Mouse (Mus musculus): ENCODE measurements around the gene Gm10428. TPM values are rescaled to one million over a fixed set of nuclear protein-coding genes. Genes with fewer than 3 reads are reported as not detected.

The Gm10428 gene
- polyA plus RNA-seq (2015; fragmentation: Nextera tagmentation; extraction: Ambion mirVana): not detected in 2 replicates

GRCm38 (mm10) chr11:62752780-62753179 lies at the start of gene Gm10428:
Gm10428 (plus strand) TSS chr11:62753100.
- Histone ChIP-seq H3K9ac (ENCODE audit: low read depth, low read length) (no peak within 1 kb of the TSS), H3K27me3 (replicated peaks; ENCODE audit: control insufficient read depth, insufficient read depth, low read length) (no peaks in the 10 kb centered on the region), H3K9me3 (ENCODE audit: control insufficient read depth, low read length) (no peaks in the 10 kb centered on the region), H3K36me3 (ENCODE audit: control insufficient read depth, insufficient read depth, low read length) (no peaks in the 10 kb centered on the region), H3K4me3 (ENCODE audit: low read length) (no peak within 1 kb of the TSS), H3K4me1 (ENCODE audit: control insufficient read depth, insufficient read depth, low read depth, low read length) (peaks cover 5% of the 10 kb centered on the region), H3K27ac (ENCODE audit: low read depth, low read length) (no peak within 1 kb of the TSS), H3K4me2 (ENCODE audit: low read length) (no peak within 1 kb of the TSS)
- WGBS: 87% methylated on average over 8 of the region's 8 CpGs
- ATAC-seq: no peak

GRCm38 (mm10) chr11:62706141-62706540 lies 46.8 kb upstream of the Gm10428 start:
- H3K4me3 ChIP-seq (ENCODE audit: low read length): no peak overlapping the region
- H3K4me2 ChIP-seq (ENCODE audit: low read length): no peak overlapping the region
- H3K27ac ChIP-seq (ENCODE audit: low read depth, low read length): no peak overlapping the region
- no peaks in the 10 kb centered on the region for H3K9me3 ChIP-seq (ENCODE audit: control insufficient read depth, low read length)
- 84% methylated on average over 2 of the region's 2 CpGs for WGBS
- 0 out of 2 replicates have a peak, but pooled peaks cover 6% of the 10 kb centered on the region for H3K36me3 ChIP-seq (ENCODE audit: control insufficient read depth, insufficient read depth, low read length)
- no peaks in the 10 kb centered on the region for H3K4me1 ChIP-seq (ENCODE audit: control insufficient read depth, insufficient read depth, low read depth, low read length)
- ATAC-seq: no peak
- H3K27me3 ChIP-seq (replicated peaks; ENCODE audit: control insufficient read depth, insufficient read depth, low read length): no peaks in the 10 kb centered on the region
- no peak overlapping the region for H3K9ac ChIP-seq (ENCODE audit: low read depth, low read length)

GRCm38 (mm10) chr11:62708252-62708651 lies 44.6 kb upstream of the Gm10428 start:
- H3K27me3 ChIP-seq (replicated peaks; ENCODE audit: control insufficient read depth, insufficient read depth, low read length): no peaks in the 10 kb centered on the region
- no peaks in the 10 kb centered on the region for H3K9me3 ChIP-seq (ENCODE audit: control insufficient read depth, low read length)
- H3K4me1 ChIP-seq (ENCODE audit: control insufficient read depth, insufficient read depth, low read depth, low read length): no peaks in the 10 kb centered on the region
- no peak overlapping the region for H3K4me3 ChIP-seq (ENCODE audit: low read length)
- 86% methylated on average over 7 of the region's 7 CpGs for WGBS
- ATAC-seq: no peak
- peaks cover 18% of the 10 kb centered on the region for H3K36me3 ChIP-seq (ENCODE audit: control insufficient read depth, insufficient read depth, low read length)
- no peak overlapping the region for H3K9ac ChIP-seq (ENCODE audit: low read depth, low read length)
- no peak overlapping the region for H3K4me2 ChIP-seq (ENCODE audit: low read length)
- H3K27ac ChIP-seq (ENCODE audit: low read depth, low read length): no peak overlapping the region

GRCm38 (mm10) chr11:62710657-62711056 lies 42.2 kb upstream of the Gm10428 start:
- H3K9ac ChIP-seq (ENCODE audit: low read depth, low read length): no peak overlapping the region
- no peak overlapping the region for H3K27ac ChIP-seq (ENCODE audit: low read depth, low read length)
- no peak for ATAC-seq
- H3K27me3 ChIP-seq (replicated peaks; ENCODE audit: control insufficient read depth, insufficient read depth, low read length): no peaks in the 10 kb centered on the region
- H3K4me3 ChIP-seq (ENCODE audit: low read length): no peak overlapping the region
- no peaks in the 10 kb centered on the region for H3K9me3 ChIP-seq (ENCODE audit: control insufficient read depth, low read length)
- 81% methylated on average over 5 of the region's 5 CpGs for WGBS
- H3K4me2 ChIP-seq (ENCODE audit: low read length): no peak overlapping the region
- H3K36me3 ChIP-seq (ENCODE audit: control insufficient read depth, insufficient read depth, low read length): peaks cover 36% of the 10 kb centered on the region
- H3K4me1 ChIP-seq (ENCODE audit: control insufficient read depth, insufficient read depth, low read depth, low read length): no peaks in the 10 kb centered on the region

GRCm38 (mm10) chr11:62728276-62728675 lies 24.6 kb upstream of the Gm10428 start:
- Histone ChIP-seq H3K27me3 (replicated peaks; ENCODE audit: control insufficient read depth, insufficient read depth, low read length) (no peaks in the 10 kb centered on the region), H3K9ac (ENCODE audit: low read depth, low read length) (no peak overlapping the region), H3K4me2 (ENCODE audit: low read length) (no peak overlapping the region), H3K4me3 (ENCODE audit: low read length) (no peak overlapping the region), H3K27ac (ENCODE audit: low read depth, low read length) (no peak overlapping the region), H3K9me3 (ENCODE audit: control insufficient read depth, low read length) (no peaks in the 10 kb centered on the region), H3K36me3 (ENCODE audit: control insufficient read depth, insufficient read depth, low read length) (peaks cover 17% of the 10 kb centered on the region), H3K4me1 (ENCODE audit: control insufficient read depth, insufficient read depth, low read depth, low read length) (peaks cover 14% of the 10 kb centered on the region)
- WGBS: 96% methylated on average over 8 of the region's 8 CpGs
- ATAC-seq: no peak

- WGBS: under 1% methylated on average over 47 of the region's 48 CpGs
- ATAC-seq: peak; percentile 99
- Histone ChIP-seq H3K36me3 (ENCODE audit: control insufficient read depth, insufficient read depth, low read length) (peaks cover 6% of the 10 kb centered on the region), H3K27me3 (replicated peaks; ENCODE audit: control insufficient read depth, insufficient read depth, low read length) (no peaks in the 10 kb centered on the region), H3K4me1 (ENCODE audit: control insufficient read depth, insufficient read depth, low read depth, low read length) (peaks cover 14% of the 10 kb centered on the region), H3K4me3 (ENCODE audit: low read length) (peak within 1 kb of the TSS; percentile 93), H3K27ac (ENCODE audit: low read depth, low read length) (peak within 1 kb of the TSS; percentile 95), H3K9ac (ENCODE audit: low read depth, low read length) (peak within 1 kb of the TSS; percentile 95), H3K4me2 (ENCODE audit: low read length) (peak within 1 kb of the TSS; percentile 74), H3K9me3 (ENCODE audit: control insufficient read depth, low read length) (no peaks in the 10 kb centered on the region)
Observed at GRCm38 (mm10) chr11:62731311-62732021, 21.4 kb upstream of the Gm10428 start, which contains the start of gene Zfp287. Zfp287 (minus strand) TSS chr11:62731905.

- Histone ChIP-seq H3K27me3 (replicated peaks; ENCODE audit: control insufficient read depth, insufficient read depth, low read length) (no peaks in the 10 kb centered on the region), H3K4me3 (ENCODE audit: low read length) (peak overlapping the region; percentile 93), H3K9me3 (ENCODE audit: control insufficient read depth, low read length) (no peaks in the 10 kb centered on the region), H3K4me2 (ENCODE audit: low read length) (peak overlapping the region; percentile 74), H3K27ac (ENCODE audit: low read depth, low read length) (peak overlapping the region; percentile 95), H3K4me1 (ENCODE audit: control insufficient read depth, insufficient read depth, low read depth, low read length) (peaks cover 14% of the 10 kb centered on the region), H3K9ac (ENCODE audit: low read depth, low read length) (peak overlapping the region; percentile 95), H3K36me3 (ENCODE audit: control insufficient read depth, insufficient read depth, low read length) (peaks cover 6% of the 10 kb centered on the region)
- no peak; the same call in 1 of the 2 replicates for ATAC-seq
- 7% methylated on average over 5 of the region's 5 CpGs for WGBS
Observed at GRCm38 (mm10) chr11:62732022-62732387, 20.9 kb upstream of the Gm10428 start.

- H3K36me3 ChIP-seq (ENCODE audit: control insufficient read depth, insufficient read depth, low read length): peaks cover 6% of the 10 kb centered on the region
- no peak overlapping the region for H3K4me2 ChIP-seq (ENCODE audit: low read length)
- no peak overlapping the region for H3K4me3 ChIP-seq (ENCODE audit: low read length)
- 80% methylated on average over 3 of the region's 3 CpGs for WGBS
- no peak for ATAC-seq
- H3K9me3 ChIP-seq (ENCODE audit: control insufficient read depth, low read length): no peaks in the 10 kb centered on the region
- no peak overlapping the region for H3K9ac ChIP-seq (ENCODE audit: low read depth, low read length)
- H3K27me3 ChIP-seq (replicated peaks; ENCODE audit: control insufficient read depth, insufficient read depth, low read length): no peaks in the 10 kb centered on the region
- H3K27ac ChIP-seq (ENCODE audit: low read depth, low read length): no peak overlapping the region
- peaks cover 14% of the 10 kb centered on the region for H3K4me1 ChIP-seq (ENCODE audit: control insufficient read depth, insufficient read depth, low read depth, low read length)
Observed at GRCm38 (mm10) chr11:62732665-62733064, 20.2 kb upstream of the Gm10428 start.

- H3K4me1 ChIP-seq (ENCODE audit: control insufficient read depth, insufficient read depth, low read depth, low read length): peaks cover 3% of the 10 kb centered on the region; the same call in 1 of the 2 replicates
- H3K9ac ChIP-seq (ENCODE audit: low read depth, low read length): no peak overlapping the region
- no peak overlapping the region for H3K27ac ChIP-seq (ENCODE audit: low read depth, low read length)
- ATAC-seq: no peak
- H3K9me3 ChIP-seq (ENCODE audit: control insufficient read depth, low read length): no peaks in the 10 kb centered on the region
- no peaks in the 10 kb centered on the region for H3K36me3 ChIP-seq (ENCODE audit: control insufficient read depth, insufficient read depth, low read length)
- no peaks in the 10 kb centered on the region for H3K27me3 ChIP-seq (replicated peaks; ENCODE audit: control insufficient read depth, insufficient read depth, low read length)
- no peak overlapping the region for H3K4me2 ChIP-seq (ENCODE audit: low read length)
- 98% methylated on average over 2 of the region's 2 CpGs for WGBS
- no peak overlapping the region for H3K4me3 ChIP-seq (ENCODE audit: low read length)
Observed at GRCm38 (mm10) chr11:62741186-62741585, 11.7 kb upstream of the Gm10428 start.
